Mouse (Mus musculus) bone marrow, adult 2 months (tissue): Measurements from ENCODE around the gene Ccdc126.

ENCODE experiments used
- CTCF ChIP-seq: fragments of 200-500 bp; IDR thresholded peaks from 2 replicates; pipeline ENCODE4 v1.5.1; 2011; ENCODE audit warnings: low read length, control low read depth; ENCODE audit not compliant: control insufficient read depth, insufficient read depth
- POLR2A ChIP-seq: fragments of 200-500 bp; IDR thresholded peaks from 2 replicates; pipeline ENCODE4 v1.6.1; 2011; ENCODE audit warnings: low read depth, mild to moderate bottlenecking, control low read depth, low read length, borderline replicate concordance; ENCODE audit not compliant: control insufficient read depth

DNA sequence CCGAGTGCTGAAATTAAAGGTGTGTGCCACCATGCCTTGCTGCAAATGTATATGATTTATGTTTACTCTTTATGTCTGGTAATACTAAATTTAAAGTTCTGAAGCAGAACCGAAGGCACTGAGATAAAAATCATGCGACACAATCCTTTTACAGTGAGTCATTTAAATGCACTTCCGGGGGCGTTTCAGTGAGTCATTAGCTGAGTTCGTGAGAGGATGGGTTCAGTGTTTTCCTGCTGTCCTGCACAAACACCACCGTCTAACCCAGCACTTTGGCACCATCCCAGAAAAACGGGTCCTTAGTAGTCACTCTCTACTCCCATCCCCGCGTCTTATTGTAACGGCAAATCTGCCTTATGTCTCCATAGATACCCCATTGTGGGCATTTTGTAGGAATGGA lies 49.2 kb upstream of the Ccdc126 start:
- TF ChIP-seq POLR2A (no peak), CTCF (no peak)
